Mouse (Mus musculus): ENCODE measurements around the gene Mecom.

- TF ChIP-seq CTCF (IDR thresholded peaks at IDR 0.05; ENCODE audit: borderline replicate concordance, insufficient read depth, low read depth, low read length) (no peak), POLR2A (IDR thresholded peaks at IDR 0.05; ENCODE audit: borderline replicate concordance, insufficient read depth, low read length) (no peak)
These were observed 37.7 kb downstream of the Mecom start for GRCm38 (mm10) chr3:30510105-30510504.
